Mouse (Mus musculus) neural tube, embryonic 15.5 days (tissue): ENCODE measurements around the gene Dtl. TPM values are rescaled to one million over a fixed set of nuclear protein-coding genes. Genes with fewer than 3 reads are reported as not detected.
"Not testable (repeated sequence)": the region's sequence is repeated elsewhere in the genome, so short reads cannot be mapped to it uniquely, and the experiment has no call there.

ENCODE experiments used
- ATAC-seq: fragments of 200-750 bp; cut with Nextera tagmentation; 2 replicates; pipeline ENCODE4 v1.8.0; 2017; ENCODE audit warnings: mild to moderate bottlenecking, moderate TSS enrichment, moderate library complexity; ENCODE audit not compliant: low FRiP score
- H3K27ac ChIP-seq: fragments of 300-500 bp; sonication (generic); replicated peaks from 2 replicates; pipeline ENCODE4 v1.5.1; 2015; ENCODE audit warnings: mild to moderate bottlenecking, inconsistent platforms
- H3K27me3 ChIP-seq: fragments of 300-500 bp; sonication (generic); replicated peaks from 2 replicates; pipeline ENCODE4 v1.6.1; 2015; ENCODE audit warnings: inconsistent platforms
- H3K36me3 ChIP-seq: fragments of 300-500 bp; sonication (generic); 2 replicates; pipeline ENCODE4 v1.6.1; 2015; ENCODE audit warnings: inconsistent platforms
- H3K4me1 ChIP-seq: fragments of 300-500 bp; sonication (generic); 2 replicates; pipeline ENCODE4 v1.6.1; 2015; ENCODE audit warnings: inconsistent platforms
- H3K4me2 ChIP-seq: fragments of 300-500 bp; sonication (generic); 2 replicates; pipeline ENCODE4 v1.6.1; 2015; ENCODE audit warnings: inconsistent platforms, mild to moderate bottlenecking, moderate library complexity
- H3K4me3 ChIP-seq: fragments of 300-500 bp; sonication (generic); replicated peaks from 2 replicates; pipeline ENCODE4 v1.5.1; 2015; ENCODE audit warnings: mild to moderate bottlenecking, inconsistent platforms
- H3K9ac ChIP-seq: fragments of 300-500 bp; sonication (generic); replicated peaks from 2 replicates; pipeline ENCODE4 v1.6.1; 2015; ENCODE audit warnings: mild to moderate bottlenecking, inconsistent platforms
- H3K9me3 ChIP-seq: fragments of 300-500 bp; sonication (generic); replicated peaks from 2 replicates; pipeline ENCODE4 v1.6.1; 2016; ENCODE audit warnings: inconsistent platforms
- WGBS: fragments of 180-500 bp; shearing (Covaris S2); methylation state at CpG from one replicate; pipeline ENCODE4 v1.1.7; 2015; ENCODE audit warnings: mixed read lengths; 5-methylcytosine and 5-hydroxymethylcytosine counted together
- polyA plus RNA-seq: library from polyadenylated mRNA; unstranded; fragments of >200 nt; fragmentation: Nextera tagmentation; extraction: Ambion mirVana; gene quantifications from 2 replicates; pipeline ENCODE4 v1.2.1, GENCODE M21; 2015

Dtl gene
- polyA plus RNA-seq, 1 experiment from 2014 or later: 5.4 TPM

DNA sequence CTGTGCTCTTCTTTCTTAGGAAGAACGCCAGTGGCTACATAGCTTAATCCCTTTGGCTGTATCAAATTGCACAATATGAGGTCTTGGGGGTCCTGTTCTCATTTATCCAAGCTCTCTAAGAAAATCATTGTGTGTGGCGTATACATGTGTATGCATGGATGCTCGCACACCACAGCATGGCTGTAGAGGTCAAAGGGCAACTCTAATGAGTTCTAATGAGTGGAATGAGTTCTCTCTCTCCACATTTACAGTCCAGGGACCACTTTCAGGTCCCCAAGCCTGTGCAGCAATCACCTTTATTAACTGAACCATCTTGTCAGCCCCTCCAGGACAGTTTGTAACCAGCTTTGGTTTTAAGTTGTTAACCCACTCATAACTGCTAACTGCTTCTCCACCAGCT, 58.3 kb downstream of the Dtl start:
- no peak for ATAC-seq
- H3K9ac ChIP-seq: no peak overlapping the region
- no peaks in the 10 kb centered on the region for H3K4me1 ChIP-seq
- WGBS: 69% methylated on average over 3 of the region's 3 CpGs
- H3K36me3 ChIP-seq: no peaks in the 10 kb centered on the region
- no peaks in the 10 kb centered on the region for H3K27me3 ChIP-seq
- no peak overlapping the region for H3K4me2 ChIP-seq
- H3K9me3 ChIP-seq: no peaks in the 10 kb centered on the region
- no peak overlapping the region for H3K27ac ChIP-seq
- H3K4me3 ChIP-seq: no peak overlapping the region

DNA sequence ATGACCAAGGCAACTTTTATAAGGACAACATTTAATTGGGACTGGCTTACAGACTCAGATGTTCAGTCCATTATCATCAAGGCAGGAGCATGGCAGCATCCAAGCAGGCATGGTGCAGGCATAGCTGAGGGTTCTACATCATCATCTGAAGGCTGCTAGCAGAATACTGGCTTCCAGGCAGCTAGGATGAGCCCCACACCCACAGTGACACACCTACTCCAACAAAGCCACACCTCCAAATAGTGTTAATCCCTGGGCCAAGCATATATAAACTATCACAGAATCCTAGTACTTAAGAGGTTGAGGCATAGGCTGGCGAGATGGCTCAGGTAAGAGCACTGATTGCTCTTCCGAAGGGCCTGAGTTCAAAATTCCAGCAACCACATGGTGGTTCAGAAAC, 59.0 kb downstream of the Dtl start:
- not testable (repeated sequence) for ATAC-seq, H3K27me3 ChIP-seq, H3K27ac ChIP-seq, H3K36me3 ChIP-seq, H3K9ac ChIP-seq, H3K4me3 ChIP-seq, H3K9me3 ChIP-seq, H3K4me1 ChIP-seq, H3K4me2 ChIP-seq
- WGBS: 90% methylated on average over 2 of the region's 2 CpGs

DNA sequence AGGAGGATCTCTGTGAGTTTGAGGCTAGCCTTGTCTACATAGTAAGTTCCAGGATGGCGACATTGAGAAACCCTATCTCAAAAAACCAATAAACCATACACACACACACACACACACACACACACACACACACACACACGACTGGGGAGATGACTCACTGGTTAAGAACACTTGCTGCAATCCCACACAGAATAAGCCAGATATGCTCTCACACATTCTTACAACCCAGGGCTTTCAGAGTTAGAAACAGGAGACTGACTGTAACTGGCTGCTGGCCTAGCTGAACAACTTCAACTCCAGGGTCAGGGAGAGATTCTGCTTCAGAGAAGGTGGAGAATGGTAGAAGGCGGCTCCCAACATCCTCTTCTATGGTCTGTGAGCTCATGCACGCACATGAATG, 62.1 kb downstream of the Dtl start:
- H3K27me3 ChIP-seq: no peaks in the 10 kb centered on the region
- ATAC-seq: no peak
- no peak overlapping the region for H3K9ac ChIP-seq
- no peak overlapping the region for H3K27ac ChIP-seq
- WGBS: 90% methylated on average over 4 of the region's 4 CpGs
- H3K4me3 ChIP-seq: no peak overlapping the region
- H3K36me3 ChIP-seq: no peaks in the 10 kb centered on the region
- no peaks in the 10 kb centered on the region for H3K4me1 ChIP-seq
- no peak overlapping the region for H3K4me2 ChIP-seq
- no peaks in the 10 kb centered on the region for H3K9me3 ChIP-seq

DNA sequence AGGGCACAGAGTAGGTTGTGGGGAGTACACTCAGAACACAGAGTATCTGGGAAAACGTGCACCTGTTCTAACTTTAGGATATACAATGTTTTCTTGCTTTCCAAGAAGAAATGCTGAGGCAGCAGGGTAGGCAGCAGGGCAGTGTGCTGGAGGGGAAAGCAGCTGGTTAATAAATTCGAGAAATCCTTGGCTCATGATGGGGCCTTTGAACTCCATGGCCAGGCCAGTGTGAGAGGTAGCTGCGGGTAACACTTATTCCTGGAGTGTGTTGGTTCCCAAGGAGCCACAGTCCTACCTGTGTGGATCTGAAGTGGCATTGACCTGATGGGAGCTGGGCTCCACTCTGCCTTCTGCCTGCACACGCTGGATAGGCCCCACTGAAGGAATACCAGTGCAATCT, 63.0 kb downstream of the Dtl start:
- Histone ChIP-seq H3K4me1 (no peaks in the 10 kb centered on the region), H3K9ac (no peak overlapping the region), H3K27ac (no peak overlapping the region), H3K4me3 (no peak overlapping the region), H3K9me3 (no peaks in the 10 kb centered on the region), H3K36me3 (no peaks in the 10 kb centered on the region), H3K27me3 (no peaks in the 10 kb centered on the region), H3K4me2 (no peak overlapping the region)
- ATAC-seq: no peak
- WGBS: 87% methylated on average over 4 of the region's 4 CpGs

DNA sequence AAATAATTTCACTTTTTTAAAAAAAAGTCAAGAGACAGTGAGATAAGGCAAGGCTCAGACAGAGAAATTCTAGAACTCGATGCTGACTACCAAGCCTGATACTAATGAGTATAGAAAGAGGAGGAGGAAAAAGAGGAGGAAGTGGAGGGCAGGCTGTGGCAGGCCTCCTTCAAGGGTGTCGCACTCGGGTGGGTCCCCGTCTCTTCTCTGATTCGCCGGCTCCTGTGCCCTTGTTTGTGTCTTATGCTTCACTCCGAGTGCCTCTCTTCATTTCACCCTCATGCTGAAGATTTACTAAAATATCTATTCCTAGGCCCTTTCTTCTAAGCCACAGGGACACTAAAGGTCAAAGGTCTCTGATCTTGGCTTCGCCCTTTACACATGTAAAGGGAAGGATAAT, 63.8 kb downstream of the Dtl start:
- H3K4me2 ChIP-seq: no peak overlapping the region
- ATAC-seq: no peak
- H3K4me1 ChIP-seq: no peaks in the 10 kb centered on the region
- H3K9ac ChIP-seq: no peak overlapping the region
- H3K4me3 ChIP-seq: no peak overlapping the region
- 91% methylated on average over 8 of the region's 8 CpGs for WGBS
- H3K36me3 ChIP-seq: no peaks in the 10 kb centered on the region
- no peak overlapping the region for H3K27ac ChIP-seq
- H3K9me3 ChIP-seq: no peaks in the 10 kb centered on the region
- H3K27me3 ChIP-seq: no peaks in the 10 kb centered on the region

DNA sequence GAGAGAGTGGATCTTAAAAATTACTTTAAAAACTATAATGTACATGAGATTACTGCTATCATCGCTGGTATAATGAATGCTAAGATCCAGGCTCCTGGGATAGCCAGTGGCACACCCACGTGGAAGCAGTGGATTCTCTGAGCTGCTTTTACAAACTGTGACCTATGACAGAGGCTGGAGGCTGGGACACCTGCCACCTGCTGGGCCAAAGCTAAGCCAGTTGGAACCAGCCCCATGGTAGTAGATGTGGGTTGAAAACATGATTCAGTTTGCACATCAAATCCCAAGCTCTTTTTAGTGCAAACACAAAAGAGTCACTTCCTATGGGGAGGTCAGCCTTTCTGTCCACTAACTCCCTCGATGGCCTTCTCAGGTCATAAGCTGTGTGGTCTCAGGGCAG, 65.5 kb downstream of the Dtl start:
- H3K36me3 ChIP-seq: no peaks in the 10 kb centered on the region
- H3K27ac ChIP-seq: no peak overlapping the region
- H3K4me3 ChIP-seq: no peak overlapping the region
- ATAC-seq: no peak
- H3K4me1 ChIP-seq: no peaks in the 10 kb centered on the region
- no peaks in the 10 kb centered on the region for H3K9me3 ChIP-seq
- WGBS: 74% methylated on average over 3 of the region's 3 CpGs
- no peak overlapping the region for H3K9ac ChIP-seq
- H3K27me3 ChIP-seq: no peaks in the 10 kb centered on the region
- H3K4me2 ChIP-seq: no peak overlapping the region

DNA sequence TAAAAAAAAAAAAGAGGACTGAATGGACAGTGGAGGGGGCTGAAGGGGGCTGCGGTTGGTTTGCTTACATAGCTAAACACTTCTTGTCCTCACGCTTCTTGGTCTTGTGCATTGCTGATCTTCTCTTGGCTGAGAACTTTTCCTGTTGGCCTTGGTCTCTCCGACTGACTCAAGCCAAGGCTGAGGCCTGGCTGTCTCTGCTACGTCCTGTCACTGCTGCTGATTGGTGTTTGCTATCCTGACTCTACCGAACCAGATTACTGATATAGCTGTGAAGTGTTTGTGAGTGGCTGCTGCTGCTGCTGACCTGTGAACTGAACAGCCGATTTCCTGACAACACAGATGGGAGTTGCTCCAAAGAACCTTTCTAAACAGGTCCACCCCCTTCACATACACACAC, 66.2 kb downstream of the Dtl start:
- H3K9me3 ChIP-seq: no peaks in the 10 kb centered on the region
- ATAC-seq: no peak
- no peaks in the 10 kb centered on the region for H3K27me3 ChIP-seq
- no peak overlapping the region for H3K9ac ChIP-seq
- no peaks in the 10 kb centered on the region for H3K4me1 ChIP-seq
- 92% methylated on average over 6 of the region's 6 CpGs for WGBS
- H3K36me3 ChIP-seq: no peaks in the 10 kb centered on the region
- H3K4me3 ChIP-seq: no peak overlapping the region
- no peak overlapping the region for H3K4me2 ChIP-seq
- no peak overlapping the region for H3K27ac ChIP-seq

DNA sequence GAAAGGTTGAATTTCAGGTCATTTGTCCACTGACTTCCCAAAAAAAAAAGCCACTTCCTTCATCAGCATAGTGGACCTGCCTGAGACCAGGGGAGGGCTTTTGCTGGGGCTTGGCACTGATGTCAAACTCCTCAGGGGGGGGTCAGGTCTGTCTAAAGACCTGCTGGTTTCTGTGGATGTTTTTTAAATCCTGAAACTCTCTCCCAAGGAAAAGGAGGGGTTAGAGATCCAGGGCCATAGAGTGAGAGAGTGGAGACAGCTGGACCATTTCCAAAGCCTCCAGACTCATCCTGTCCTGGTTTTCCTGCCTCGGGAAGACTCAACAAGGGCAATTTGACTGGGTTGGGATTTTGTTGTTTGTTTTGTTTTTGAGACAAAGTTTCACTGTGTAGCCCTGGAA, 68.6 kb downstream of the Dtl start:
- Histone ChIP-seq H3K9ac (no peak overlapping the region), H3K4me1 (no peaks in the 10 kb centered on the region), H3K4me3 (no peak overlapping the region), H3K27ac (no peak overlapping the region), H3K27me3 (no peaks in the 10 kb centered on the region), H3K36me3 (no peaks in the 10 kb centered on the region), H3K4me2 (no peak overlapping the region), H3K9me3 (no peaks in the 10 kb centered on the region)
- WGBS: 58% methylated on average over 1 of the region's 1 CpGs
- no peak for ATAC-seq

DNA sequence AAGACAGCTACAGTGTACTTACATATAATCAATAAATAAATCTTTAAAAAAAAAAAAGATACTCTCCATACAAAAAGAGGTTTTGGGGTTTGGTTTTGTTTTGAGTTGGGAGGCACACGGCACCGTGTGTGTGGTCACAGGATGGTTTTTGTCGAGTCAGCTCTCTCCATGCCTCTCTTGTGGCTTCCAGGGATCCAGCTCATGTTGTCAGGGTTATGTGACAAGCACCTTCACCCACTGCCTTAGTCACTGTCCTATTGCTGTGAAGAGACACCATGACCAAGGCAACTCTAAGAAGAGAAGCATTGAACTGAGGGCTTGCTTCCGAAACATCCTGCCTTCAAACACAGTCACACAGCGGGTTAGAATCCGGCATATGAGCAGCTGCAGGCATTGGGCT, 75.7 kb downstream of the Dtl start:
- Histone ChIP-seq H3K27ac (no peak overlapping the region), H3K9ac (no peak overlapping the region), H3K4me3 (no peak overlapping the region), H3K27me3 (no peaks in the 10 kb centered on the region), H3K4me1 (peaks cover 6% of the 10 kb centered on the region), H3K36me3 (no peaks in the 10 kb centered on the region), H3K4me2 (no peak overlapping the region), H3K9me3 (no peaks in the 10 kb centered on the region)
- 93% methylated on average over 6 of the region's 6 CpGs for WGBS
- no peak for ATAC-seq

DNA sequence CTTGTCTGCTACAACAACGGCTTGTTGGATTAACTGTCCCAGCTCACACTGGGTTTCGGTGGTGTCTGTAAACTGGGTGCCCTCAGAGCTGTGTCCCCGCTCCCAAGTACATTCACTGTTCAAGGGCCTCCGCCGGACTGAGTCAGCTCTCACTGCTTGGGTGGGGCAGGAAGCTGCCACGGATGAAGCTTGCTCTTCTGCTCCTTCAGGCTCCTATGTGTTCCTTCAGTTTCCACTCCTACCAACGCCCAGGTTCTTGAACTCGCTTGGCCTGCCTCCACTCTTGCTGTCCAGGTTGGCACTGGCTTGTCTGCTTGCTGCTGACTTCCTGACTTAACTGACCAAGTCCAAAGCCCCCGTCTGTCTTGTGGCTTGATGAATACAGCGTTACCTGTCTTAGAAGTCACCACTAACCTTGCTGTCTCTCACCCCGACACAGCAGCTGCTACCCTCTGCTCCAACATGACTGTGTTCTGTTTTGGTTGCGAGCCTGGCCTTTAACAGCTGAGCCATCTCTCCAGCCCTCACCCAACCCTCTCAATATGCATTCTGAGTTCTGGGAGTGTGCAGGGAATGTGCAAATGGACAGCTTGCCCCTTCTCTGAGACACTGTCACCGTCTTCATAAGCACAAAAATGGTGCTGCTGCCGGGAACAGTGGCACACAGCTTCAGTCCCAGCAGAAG, 76.9 kb downstream of the Dtl start:
- Histone ChIP-seq H3K36me3 (no peaks in the 10 kb centered on the region), H3K27me3 (no peaks in the 10 kb centered on the region), H3K4me1 (peaks cover 7% of the 10 kb centered on the region), H3K9ac (no peak overlapping the region), H3K27ac (no peak overlapping the region), H3K9me3 (no peaks in the 10 kb centered on the region), H3K4me3 (no peak overlapping the region), H3K4me2 (no peak overlapping the region)
- ATAC-seq: no peak
- 90% methylated on average over 14 of the region's 14 CpGs for WGBS

DNA sequence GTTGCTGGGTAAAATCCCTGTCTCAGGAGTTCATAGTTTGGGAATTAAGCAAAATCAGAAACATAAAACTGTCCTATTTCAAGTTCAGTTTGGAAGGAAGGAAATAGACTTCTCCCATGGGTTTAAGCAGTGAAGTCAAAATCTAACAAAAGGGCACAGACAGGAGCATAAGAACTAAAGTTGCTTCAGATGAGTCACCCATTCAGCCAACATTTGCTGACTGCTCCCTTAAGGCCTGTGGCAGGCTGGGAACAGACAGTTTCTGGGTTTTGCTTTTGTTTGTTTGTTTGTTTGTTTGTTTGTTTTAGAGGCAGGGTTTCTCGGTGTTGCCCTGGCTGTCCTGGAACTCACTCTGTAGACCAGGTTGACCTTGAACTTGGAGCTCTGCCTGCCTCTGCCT, 78.7 kb downstream of the Dtl start:
- no peaks in the 10 kb centered on the region for H3K9me3 ChIP-seq
- H3K36me3 ChIP-seq: no peaks in the 10 kb centered on the region
- H3K4me1 ChIP-seq: peaks cover 7% of the 10 kb centered on the region
- 88% methylated on average over 1 of the region's 1 CpGs for WGBS
- H3K4me3 ChIP-seq: no peak overlapping the region
- no peak overlapping the region for H3K27ac ChIP-seq
- no peaks in the 10 kb centered on the region for H3K27me3 ChIP-seq
- no peak overlapping the region for H3K9ac ChIP-seq
- H3K4me2 ChIP-seq: no peak overlapping the region
- no peak for ATAC-seq

DNA sequence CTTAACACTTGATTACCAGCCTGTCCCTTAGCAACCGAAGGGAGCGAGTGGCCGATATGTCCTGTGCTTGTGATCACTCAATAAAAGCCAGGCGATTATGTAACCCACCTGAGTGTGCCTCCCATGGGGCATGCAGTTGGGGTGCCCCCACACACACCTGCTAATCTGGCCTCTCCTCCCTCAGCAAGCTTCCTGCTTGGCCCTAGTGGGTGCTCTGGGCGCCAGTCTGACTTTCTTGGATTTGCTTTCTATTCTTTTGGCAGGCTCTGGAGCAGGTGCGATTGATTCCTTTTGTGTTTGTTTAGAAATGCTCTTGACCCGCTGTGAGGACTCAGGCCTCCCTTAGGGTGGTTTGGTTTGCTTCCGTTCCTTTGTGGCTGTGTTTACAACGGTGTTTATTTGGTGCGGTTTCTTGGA, 80.3 kb downstream of the Dtl start:
- H3K9me3 ChIP-seq: no peaks in the 10 kb centered on the region
- H3K4me3 ChIP-seq: no peak overlapping the region
- no peak for ATAC-seq
- H3K4me1 ChIP-seq: peaks cover 7% of the 10 kb centered on the region
- no peak overlapping the region for H3K4me2 ChIP-seq
- 42% methylated on average over 10 of the region's 10 CpGs for WGBS
- no peaks in the 10 kb centered on the region for H3K27me3 ChIP-seq
- no peak overlapping the region for H3K9ac ChIP-seq
- no peak overlapping the region for H3K27ac ChIP-seq
- H3K36me3 ChIP-seq: no peaks in the 10 kb centered on the region

DNA sequence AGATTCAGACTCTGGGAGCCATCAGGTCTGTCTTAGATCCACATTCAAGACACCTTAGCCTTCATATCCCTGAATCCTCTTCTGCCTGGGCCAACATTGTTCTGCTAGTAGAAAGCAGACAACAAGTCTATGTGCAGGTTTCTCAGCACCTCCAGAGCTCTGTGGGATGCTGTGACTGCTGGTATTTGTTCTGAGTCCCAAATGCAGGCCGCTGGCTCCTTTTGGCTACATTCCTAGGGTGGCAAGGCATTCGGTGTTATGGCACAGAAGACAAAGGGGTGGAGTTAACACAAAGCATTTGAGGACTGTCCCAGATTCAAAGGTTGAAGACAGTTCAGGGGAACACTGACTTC, 81.1 kb downstream of the Dtl start:
- Histone ChIP-seq H3K27me3 (no peaks in the 10 kb centered on the region), H3K9me3 (no peaks in the 10 kb centered on the region), H3K4me3 (no peak overlapping the region), H3K9ac (no peak overlapping the region), H3K36me3 (no peaks in the 10 kb centered on the region), H3K4me2 (no peak overlapping the region), H3K27ac (no peak overlapping the region), H3K4me1 (peaks cover 7% of the 10 kb centered on the region)
- WGBS: 61% methylated on average over 2 of the region's 2 CpGs
- no peak for ATAC-seq
